Mouse (Mus musculus): ENCODE data around the gene Gm21994. TPM values are rescaled to one million over a fixed set of nuclear protein-coding genes. Genes with fewer than 3 reads are reported as not detected.

Gm21994 gene
- 10 to 100 TPM; 11.3 to 15.5 TPM for total RNA-seq (2023)

DNA sequence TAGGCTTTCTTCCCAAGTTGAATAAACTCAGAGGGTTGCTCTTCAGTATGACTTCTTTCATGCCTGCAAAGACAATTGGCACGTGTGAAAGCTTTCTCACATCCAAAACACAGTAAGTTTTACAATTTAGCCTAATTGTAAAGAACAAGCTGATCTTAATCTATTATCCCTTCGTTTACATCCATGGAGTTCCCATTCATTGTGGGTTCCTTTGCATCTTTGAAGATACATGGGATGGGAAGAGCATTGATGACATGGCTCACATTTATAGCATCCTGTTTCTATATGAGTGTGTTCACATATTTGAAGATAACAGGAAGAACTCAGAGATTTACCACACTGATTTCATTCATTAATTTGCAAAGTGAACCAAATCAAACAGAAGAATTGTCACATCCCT, at the start of gene Gm21994:
Gm21994 (minus strand) TSS at position 101 of the 400 bp plus-strand sequence.

GRCm38 (mm10) chr2:150257291-150257690, 1.9 kb upstream of the Gm21994 start, which contains the start of gene Gm14124:
Gm14124 (plus strand) TSS chr2:150257517.

GRCm38 (mm10) chr2:150217600-150218362, 37.6 kb downstream of the Gm21994 start, which contains the start of gene Zfp937:
Zfp937 (plus strand) TSS chr2:150218073.

Other genes with a start within 250 kb of the Gm21994 start
- gene Zfp120, start 118.9 kb downstream of the Gm21994 start, total RNA-seq (2023) = 10 to 100 TPM; 15.8 to 25.6 TPM
- gene Gm10770, start 75.9 kb downstream of the Gm21994 start, total RNA-seq (2023) = not detected
- under 1 TPM; 0.59 to 0.73 TPM for gene Gm14139, start 73.8 kb downstream of the Gm21994 start, total RNA-seq (2023)
- 1 to 10 TPM; 5.9 to 6.7 TPM for gene Zfp937, start 37.5 kb downstream of the Gm21994 start, total RNA-seq (2023)
- gene Gm14124, start 1.9 kb upstream of the Gm21994 start, total RNA-seq (2023) = under 1 TPM in 1 of 2 experiments, not detected in 1; 0.92 TPM
- gene Gm10130, start 68.1 kb upstream of the Gm21994 start, total RNA-seq (2023) = 1 to 10 TPM; 6.0 to 6.6 TPM
- gene 3300002I08Rik, start 107.2 kb upstream of the Gm21994 start, total RNA-seq (2023) = 1 to 10 TPM; 4.8 to 8.4 TPM
- 1 to 10 TPM; 4.4 to 5.6 TPM for gene Zfp442, start 195.9 kb upstream of the Gm21994 start, total RNA-seq (2023)
- gene Zfp345, start 229.5 kb upstream of the Gm21994 start, total RNA-seq (2023) = 1 to 10 TPM; 1.6 to 1.8 TPM

All from B cell, adult 67 days (primary cell).